Mouse (Mus musculus) hindlimb bud, embryonic 11.5 days (tissue): ENCODE data around the gene Clec4a1.

Experiments
- DNase-seq: peaks from one replicate; pipeline ENCODE4 v3.0.0-alpha.2; 2012; ENCODE audit warnings: low read depth, low spot score; ENCODE audit errors: extremely low spot score

Gene Clec4a1

DNA sequence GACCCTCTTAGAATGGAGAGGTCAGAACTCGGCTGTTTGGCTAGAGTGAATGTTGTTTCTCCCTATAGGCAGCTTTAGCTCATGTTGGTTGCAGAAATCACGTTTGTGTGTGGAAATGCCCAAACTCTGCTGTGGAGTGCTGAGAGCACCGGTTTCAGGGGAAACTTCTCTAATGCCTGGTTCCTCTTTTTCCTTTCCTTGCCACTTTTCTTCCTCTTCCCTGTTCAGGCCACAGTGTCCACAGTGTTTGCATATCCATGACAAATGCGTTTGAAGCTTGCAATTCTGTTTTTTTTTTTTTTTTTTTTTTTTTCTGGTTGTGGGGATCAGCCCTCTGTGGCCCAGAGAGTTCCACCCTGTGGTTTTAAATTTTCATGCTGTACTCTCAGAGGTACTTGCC lies at the start of gene Clec4a1:
TSS of gene Clec4a1 (plus strand) at position 398 of the 400 bp plus-strand sequence.
- no peak for DNase-seq

DNA sequence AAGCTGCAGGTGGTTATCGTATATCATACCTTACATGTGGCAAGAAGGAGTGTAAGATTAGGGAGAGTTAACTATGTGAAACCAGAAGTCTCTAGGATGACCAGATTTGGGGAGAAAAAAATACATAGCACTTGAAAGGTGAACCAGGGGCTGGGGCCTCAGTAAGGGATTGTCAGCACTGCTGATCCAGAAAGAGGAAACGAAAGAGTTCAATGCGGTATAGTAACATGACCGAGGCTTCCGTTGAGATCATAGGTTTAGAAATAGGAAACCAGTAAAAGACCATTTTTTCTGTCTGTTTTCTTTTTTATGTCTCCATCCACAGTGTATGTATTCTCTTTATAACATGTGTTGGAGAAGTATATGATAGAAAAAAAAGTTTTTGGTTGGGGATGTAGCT lies 48.8 kb upstream of the Clec4a1 start:
- no peak for DNase-seq

DNA sequence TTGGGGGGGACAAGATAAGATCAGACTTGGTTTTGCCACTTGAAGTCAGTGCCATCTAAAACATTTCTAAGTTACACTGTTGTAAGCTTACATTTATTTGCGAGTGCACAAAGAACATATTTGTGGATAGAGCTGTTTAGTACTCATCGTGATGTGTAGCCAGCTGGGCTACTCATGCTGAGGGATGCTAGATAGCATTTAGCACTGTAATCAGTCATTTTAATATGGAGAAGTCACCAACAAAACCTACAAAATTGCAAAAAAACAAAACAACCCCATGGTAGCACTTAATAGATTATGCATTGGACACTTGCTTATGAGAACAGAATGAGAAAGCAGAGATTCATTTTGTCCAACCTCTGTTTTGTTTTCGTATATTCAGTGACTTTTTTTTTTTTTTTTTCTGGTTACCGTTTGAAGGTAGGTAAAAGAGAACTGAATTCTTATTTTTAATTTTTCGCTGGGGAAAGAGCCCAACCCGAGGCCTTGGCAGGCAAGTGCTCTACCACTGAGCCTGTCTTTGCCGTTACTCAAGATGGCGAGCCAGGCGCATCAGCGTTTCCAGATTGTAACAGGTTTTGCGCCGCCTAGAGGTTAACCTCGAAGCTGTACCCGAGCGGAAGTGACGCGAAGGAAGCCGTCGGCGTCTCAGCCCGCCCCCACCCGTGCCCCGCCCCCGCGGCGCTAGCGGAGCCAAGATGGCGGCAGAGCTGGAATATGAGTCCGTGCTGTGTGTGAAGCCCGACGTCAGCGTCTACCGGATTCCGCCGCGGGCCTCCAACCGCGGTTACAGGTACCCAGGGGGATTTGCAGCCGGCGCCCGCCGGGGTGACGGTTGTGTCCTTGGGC lies 47.6 kb upstream of the Clec4a1 start, which contains the start of gene Necap1:
TSS of gene Necap1 (plus strand) at position 604 of the 849 bp plus-strand sequence.
- DNase-seq: peak; percentile 79

DNA sequence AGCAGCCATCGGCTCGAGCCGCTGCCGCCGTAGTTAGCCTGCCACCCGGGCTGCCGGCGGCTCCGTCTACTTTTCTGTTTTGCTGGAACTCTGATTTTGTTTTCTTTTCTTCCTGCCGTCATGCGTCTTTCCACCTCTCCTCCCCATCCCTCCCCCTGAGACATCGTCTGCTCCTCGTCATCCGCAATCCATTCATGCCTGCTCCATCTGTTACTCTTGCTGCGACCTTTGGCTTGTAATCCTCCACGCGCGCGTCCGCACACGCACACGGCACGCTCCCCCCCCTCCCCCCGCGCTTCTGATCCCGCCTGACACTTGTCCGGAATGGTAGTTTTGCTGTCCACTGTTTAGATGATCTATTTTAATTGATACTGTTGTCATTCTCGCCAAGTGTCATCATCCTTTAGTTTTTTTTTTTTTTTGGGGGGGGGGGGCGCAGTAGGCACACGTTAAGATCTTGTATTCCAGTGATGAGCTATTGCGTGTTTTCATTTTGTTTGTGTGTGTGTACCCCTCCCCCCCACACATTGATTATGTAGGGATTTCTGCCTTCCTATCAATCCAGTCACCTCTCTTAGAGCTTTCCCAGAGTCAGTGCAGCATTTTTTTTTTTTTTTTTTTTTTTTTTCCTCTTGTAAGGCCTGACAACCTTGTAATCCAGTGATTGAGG lies 46.8 kb upstream of the Clec4a1 start:
- DNase-seq: no peak

DNA sequence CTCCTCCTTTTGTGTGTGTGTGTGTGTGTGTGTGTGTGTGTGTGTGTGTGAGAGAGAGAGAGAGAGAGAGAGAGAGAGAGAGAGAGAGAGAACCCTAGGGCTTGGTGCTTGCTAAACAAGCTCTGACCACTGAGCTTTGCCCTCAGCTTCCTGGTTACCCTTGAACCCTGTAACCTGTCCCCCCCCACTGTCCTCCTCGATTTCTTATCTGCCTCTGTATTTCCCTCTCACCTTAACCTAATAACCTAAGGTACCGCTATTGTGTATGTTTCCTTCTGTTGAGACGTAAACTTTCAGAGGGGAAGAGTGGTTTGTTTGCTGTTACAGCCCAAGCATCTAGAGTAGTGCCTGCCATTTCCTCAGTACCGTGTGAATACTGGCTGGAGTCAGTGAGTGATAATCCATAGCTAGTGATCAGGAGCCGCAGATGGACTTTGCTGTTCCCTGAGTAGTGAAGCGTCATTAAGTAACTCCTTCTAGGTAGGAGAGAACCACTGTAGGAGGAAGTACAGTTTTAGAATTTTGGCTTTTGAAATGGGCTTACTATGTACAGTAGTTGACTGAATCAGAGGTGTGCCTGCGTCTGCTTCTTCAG lies 42.4 kb upstream of the Clec4a1 start:
- no peak for DNase-seq

DNA sequence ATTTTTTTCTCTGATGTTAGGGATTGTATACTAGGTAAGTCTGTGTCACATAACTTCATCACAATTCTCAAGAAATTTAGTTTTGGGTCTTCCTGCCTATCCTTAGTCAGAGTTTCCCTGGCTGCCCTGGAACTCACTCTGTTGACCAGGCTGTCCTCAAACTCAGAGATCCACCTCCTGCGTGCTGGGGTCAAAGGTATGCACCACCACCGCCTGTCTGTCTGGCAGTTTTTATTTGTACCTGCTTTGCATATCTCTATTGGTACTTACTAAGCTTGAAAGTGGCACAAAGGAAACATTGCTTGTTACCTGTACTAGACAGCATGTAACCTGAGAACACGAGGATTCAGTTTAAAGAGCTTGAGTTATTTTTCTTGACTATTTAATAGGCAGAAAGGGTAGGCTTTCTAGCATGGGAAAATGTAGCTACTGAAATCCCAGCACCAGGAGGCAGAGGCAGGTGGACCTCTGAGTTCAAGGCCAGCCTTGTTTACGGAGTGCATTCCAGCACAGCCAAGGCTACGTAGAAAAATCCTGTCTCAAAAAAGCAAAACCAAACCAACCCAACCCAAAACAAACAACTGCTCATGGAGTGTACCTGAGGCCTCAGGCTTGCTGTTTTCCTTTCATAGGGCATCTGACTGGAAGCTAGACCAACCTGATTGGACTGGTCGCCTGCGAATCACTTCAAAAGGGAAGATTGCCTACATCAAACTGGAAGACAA lies 41.7 kb upstream of the Clec4a1 start:
- no peak for DNase-seq

DNA sequence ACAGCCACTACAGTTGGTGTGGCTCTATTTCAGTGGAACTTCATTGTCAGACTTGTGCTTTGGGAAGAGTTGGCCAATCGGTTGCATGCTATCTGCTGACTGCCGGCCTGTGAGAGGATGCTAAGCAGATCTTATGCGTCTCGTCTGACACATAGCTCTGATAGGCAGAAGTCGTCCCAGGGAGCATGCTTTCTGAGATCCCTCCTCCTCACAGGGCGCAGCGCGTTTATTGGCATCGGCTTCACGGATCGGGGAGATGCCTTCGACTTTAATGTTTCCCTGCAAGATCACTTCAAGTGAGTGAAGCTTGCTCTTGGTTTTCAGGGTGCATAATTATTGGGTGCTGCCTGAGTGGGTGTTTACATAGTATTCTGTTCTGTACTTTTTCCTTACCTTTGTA lies 40.4 kb upstream of the Clec4a1 start:
- DNase-seq: no peak

DNA sequence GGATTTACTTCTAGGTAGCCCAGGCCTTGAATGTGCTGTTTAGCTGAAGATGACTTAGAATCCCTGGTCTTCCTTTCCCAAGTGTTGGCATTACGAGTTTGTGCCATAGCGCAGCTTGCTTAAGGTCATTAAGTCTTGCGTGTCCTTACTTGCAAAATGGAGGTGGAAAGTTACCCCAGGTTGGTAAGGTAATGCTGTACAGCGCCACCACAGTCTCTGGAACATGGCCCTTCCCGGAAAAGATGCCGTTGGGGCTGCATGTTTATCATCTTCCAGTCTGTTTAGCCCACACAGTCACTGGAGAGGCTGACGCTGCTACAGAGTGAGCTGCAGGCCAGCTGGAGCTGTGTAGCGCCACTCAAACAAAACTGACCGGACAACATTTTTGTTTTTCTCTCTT lies 38.0 kb upstream of the Clec4a1 start:
- DNase-seq: no peak

DNA sequence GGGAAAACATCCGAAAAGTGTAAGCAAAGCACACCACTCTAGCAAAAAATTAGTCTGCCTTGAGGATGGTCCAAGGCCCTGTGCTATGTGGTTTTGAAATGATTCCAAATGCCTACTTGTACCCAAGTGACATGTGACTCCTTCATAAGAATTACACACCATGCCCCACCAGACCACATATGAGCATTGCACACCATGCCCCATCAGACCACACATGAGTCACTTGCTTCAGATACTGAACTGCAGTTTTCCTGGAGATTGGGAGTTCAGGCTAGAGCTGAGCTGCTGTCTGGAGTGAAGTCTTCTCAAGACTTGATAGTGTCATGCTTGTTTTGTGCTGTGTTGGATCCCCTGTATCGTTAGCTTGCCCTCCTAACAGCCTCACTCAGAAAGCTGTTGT lies 32.0 kb upstream of the Clec4a1 start:
- no peak for DNase-seq

DNA sequence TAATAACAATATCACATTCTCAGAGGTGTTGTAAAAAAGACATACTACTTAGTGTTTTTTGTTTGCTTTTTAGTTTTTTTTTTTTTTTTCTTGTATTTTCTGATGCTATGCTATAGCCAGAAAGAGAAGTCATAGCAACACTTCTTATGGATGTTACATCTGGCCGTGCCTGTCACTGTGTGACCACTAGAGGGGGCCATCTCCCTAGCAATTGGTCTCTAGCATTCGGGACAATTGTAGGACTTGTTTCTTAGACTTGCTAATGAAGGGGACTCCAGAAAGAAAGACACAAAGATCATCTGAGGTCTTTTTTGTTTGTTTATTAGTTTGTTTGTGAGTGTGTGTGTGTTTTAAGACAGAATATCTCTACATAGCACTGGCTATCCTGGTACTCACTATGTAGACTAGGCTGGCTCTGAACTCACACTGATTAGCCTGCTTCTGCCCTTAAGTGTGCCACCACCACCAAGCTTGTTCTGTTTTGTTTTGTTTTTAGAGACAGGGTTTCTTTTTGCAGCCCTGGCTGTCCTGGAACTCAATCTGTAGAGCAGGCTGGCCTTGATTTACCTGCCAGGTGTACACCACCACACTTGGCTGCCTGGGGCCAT lies 29.1 kb upstream of the Clec4a1 start:
- DNase-seq: peak; percentile 46

DNA sequence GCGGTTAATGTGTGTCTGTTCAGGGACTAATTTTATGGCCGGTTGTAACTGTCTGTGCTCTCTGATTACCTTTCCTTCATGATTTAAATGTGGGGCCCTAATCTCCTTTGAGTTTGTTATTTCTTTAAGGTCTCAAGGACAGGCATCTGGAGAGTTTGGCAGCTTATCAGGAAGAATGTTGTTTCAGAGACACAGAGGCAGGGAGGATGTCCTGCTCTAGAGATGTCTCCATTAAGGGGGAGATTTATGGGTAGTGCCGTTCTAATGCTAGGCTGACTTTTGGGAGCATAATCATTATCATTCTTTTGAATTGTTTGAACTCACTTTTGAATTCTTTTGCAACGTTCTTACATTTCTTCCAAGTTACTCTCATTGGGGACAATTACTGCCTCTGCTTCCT lies 1.7 kb upstream of the Clec4a1 start:
- no peak for DNase-seq

DNA sequence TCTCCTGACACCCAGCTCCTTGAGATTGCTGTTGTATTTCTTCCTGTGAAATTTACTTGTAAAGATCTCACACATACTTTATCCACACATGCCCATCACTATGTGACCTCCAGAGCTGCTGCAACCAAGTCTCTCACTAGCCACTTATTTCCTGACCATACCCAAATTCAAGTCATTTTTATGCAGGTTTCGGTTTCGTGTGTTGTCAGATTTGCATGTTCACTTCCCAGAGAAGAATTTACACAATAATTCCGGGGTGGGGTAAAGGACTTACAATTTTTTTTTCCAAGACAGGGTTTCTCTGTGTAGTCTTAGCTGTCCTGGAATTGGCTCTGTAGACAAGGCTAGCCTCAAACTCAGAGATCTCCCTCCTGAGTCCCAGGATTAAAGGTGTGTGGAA lies 13.2 kb downstream of the Clec4a1 start:
- DNase-seq: no peak

DNA sequence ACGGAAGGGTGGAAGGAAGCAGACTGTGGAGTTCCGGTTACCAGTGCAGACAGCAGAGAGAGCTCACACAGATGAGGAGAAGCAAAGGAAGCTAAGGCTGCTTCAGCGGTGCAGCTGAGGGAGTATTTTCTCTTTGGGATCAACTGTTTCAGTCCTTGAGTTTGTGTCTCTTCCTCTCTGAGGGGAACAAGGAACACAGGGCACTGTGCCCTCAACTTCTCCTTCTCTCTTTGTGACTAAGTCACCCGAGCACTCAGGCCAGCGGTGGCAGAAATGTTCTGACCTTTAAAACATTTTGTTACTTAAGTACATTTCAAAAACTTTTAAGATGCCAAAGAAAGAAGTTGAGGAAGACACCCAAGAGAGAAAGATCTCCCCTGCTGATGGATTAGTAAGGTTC lies 18.0 kb downstream of the Clec4a1 start:
- DNase-seq: no peak

DNA sequence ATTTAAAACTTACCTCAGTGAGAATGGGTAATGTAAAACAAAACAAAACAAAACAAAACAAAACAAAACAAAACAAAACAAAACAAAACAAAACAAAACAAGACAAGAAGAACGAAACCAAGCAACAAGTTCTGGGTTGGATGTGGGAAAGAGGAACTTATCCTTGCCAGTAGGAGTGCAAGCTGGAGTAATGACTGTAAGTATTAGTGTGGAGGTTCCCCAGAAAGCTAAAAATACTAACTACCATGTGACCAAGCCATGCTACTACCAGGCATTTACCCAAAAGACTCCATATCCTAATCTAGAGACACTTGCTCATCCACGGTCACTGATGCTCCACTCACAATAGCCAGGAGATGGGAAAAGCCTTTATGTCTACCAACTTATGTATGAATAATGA lies 25.1 kb downstream of the Clec4a1 start:
- DNase-seq: no peak

DNA sequence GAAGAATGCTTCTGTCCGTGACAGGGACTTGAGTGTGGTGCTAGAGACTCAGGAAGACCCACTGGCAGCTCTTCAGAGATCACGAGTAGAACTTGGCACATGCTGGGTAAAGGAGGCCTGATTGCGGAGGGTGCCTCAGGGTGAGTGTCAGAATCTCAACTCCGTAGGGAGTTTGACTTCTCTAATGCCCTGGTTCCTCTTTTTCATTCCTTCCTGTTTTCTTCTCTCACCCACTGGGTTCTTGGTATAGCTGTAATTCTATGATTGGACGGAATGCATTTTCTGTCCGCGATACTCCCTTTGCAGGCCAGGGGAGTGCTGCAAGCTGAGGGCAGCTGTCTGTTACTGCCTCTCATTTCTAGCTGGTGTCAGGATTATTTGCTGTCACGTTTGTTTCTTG lies 30.8 kb downstream of the Clec4a1 start, which contains the start of gene Clec4a3:
TSS of gene Clec4a3 (plus strand) at position 115 of the 400 bp plus-strand sequence.
- DNase-seq: no peak

DNA sequence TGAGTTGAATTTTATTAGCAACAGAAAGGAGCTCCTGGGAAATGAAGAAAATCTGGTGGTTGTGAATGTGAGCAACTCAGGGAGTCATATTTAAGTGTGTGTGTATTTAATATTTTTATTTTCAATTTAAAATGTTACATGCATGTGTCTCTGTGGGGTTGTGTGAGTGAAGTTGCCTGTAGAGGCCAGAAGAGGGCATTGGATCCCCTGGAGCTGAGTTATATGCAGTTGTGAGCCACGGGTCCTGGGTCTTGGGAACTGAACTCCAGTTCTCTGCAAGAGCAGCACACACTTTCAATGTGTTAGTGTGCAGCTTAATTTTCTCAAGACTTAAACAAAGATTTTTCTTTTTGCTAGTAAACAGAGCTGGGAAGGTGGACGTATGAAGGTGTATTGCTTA lies 42.9 kb downstream of the Clec4a1 start:
- DNase-seq: no peak

DNA sequence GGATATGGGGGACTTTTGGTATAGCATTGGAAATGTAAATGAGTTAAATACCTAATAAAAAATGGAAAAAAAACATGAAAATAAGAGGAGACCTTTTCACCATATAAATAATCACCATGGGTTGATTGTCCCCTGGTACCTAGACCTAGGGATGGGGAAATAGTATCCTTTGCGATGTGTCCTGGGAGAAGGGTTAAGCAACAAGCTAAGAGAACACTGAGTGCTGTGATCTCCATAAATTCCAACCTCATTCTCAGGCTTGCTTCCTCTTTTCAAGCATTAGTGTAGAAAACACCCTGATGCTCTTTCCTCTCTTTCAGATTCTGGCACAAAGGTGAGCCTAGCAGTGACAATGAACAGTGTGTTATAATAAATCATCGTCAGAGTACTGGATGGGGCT lies 47.4 kb downstream of the Clec4a1 start:
- DNase-seq: no peak
